Mouse (Mus musculus): ENCODE data around the gene Rere.

Gene Rere

DNA sequence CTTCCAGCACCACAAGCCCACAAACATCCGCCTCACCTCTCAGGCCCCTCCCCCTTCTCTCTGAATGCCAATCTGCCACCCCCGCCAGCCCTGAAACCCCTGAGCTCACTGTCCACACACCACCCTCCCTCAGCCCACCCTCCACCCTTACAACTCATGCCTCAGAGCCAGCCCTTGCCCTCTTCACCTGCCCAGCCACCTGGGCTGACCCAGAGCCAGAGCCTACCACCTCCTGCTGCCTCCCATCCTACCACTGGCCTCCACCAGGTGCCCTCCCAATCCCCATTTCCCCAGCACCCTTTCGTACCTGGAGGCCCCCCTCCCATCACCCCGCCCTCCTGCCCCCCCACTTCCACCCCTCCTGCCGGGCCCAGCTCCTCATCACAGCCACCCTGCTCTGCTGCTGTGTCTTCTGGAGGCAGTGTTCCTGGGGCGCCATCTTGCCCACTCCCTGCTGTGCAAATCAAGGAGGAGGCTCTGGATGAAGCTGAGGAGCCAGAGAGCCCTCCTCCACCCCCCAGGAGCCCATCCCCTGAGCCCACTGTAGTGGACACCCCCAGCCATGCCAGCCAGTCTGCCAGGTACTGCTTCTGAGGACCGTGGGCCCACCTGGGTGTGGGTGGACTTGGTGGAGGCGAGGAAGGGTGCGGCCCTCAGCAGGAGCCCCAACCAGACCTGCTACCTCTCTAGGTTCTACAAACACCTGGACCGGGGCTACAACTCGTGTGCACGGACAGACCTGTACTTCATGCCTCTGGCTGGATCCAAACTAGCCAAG, 334.0 kb downstream of the Rere start:
- no peak for DNase-seq (ENCODE audit: low spot score)

- peak; percentile 36 for DNase-seq (ENCODE audit: low spot score)
These were observed 334.6 kb downstream of the Rere start for GRCm38 (mm10) chr4:150616029-150616420.

GRCm38 (mm10) chr4:150616841-150617240, 335.4 kb downstream of the Rere start:
- no peak for DNase-seq (ENCODE audit: low spot score)

DNA sequence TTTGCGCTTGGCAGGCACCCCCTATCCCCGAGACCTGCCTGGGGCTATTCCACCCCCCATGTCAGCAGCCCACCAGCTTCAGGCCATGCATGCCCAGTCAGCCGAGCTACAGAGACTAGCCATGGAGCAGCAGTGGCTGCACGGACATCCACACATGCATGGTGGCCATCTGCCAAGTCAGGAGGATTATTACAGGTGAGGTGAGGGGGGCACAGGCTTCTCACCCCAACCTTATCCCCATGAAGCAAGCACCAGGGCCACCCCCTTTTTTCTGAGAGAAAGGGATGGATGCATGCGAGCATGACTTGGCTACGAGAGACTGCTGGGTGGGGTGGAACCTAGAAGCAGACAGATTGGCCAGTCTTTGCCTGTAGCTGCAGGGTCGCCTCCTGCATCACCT, 337.6 kb downstream of the Rere start:
- DNase-seq (ENCODE audit: low spot score), result no peak

DNA sequence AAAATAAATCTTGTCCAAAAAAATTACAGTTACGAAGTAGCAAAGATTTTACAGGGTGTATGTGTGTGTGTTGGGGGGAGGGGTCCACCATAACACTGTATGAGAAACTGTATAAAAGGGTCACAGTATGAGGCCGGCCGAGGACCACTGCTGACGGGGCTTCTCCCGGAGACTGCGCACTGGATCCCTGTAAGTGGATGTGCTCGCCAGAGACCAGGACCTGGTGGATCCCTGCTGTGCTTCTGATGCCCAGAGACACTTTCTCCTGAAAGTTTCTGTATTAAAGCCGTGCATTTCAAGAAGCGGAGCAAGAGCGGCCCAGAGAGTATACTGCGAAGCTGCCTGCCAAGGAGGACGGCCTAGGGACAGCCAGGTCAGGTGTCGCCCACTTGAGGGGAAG, 341.2 kb downstream of the Rere start:
- no peak for DNase-seq (ENCODE audit: low spot score)

- no peak for DNase-seq (ENCODE audit: low spot score)
These were observed 342.9 kb downstream of the Rere start for GRCm38 (mm10) chr4:150624214-150624823.

- DNase-seq (ENCODE audit: low spot score), result no peak
These were observed 343.5 kb downstream of the Rere start for GRCm38 (mm10) chr4:150624933-150625332.

DNA sequence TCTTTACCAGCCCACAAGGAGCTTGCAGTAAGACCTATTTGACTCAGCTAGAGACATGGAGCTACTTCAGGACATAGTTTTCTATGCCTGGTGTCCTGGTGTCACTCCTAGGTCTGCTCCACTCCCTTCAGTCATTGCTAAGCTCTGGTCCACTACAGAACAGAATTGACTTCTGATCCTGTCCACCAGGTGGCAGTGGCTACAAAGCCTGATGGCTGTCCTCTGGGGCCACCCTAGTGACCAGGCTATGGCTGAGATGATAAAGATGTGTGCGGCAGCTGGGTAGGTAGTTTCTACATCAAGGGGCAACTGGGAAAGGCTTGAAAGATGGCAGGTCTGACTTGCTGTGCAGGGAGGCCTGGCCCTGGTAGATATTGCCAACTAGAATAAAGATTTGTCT, 344.0 kb downstream of the Rere start:
- DNase-seq (ENCODE audit: low spot score), result peak; percentile 58

DNA sequence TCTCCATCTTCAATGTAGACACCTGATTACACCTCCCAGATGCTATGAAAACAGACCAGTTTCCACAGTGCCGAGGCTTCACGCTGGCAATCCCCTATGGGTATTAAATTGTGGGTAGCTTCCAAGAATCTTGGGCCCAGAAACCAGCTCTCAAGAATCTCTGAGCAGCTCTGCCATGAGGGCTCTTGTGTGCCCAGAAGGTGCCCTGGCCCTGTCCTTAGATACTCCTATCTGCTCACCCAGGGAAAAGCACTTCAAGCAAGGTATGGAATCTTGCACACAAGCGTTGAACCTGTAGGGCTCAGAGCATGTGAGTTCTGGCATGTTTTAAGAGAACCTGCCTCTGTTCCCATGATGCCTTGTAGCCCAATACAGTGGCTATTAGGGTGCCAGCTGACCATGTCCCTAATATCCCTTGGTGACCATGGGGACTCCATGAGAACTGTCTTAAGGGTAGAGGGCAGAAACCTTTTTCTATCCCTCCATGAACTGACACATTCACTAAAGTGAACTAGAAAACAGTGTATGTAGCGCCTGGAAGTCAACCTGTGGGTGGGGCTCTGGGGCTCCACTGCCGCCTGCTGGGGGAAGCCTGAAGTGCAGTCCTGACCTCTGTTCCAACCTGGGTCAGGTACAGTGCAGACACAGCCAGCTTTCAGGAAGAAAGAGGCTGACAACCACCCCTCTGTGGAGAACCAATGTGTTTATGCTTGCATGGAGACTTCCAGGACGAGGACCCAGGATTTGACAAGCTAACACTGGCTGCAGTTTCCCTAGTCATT, 344.7 kb downstream of the Rere start:
- no peak for DNase-seq (ENCODE audit: low spot score)

GRCm38 (mm10) chr4:150629266-150629665, 347.8 kb downstream of the Rere start:
- no peak for DNase-seq (ENCODE audit: low spot score)

- no peak for DNase-seq (ENCODE audit: low spot score)
These were observed 354.1 kb downstream of the Rere start for GRCm38 (mm10) chr4:150635568-150635967.

DNA sequence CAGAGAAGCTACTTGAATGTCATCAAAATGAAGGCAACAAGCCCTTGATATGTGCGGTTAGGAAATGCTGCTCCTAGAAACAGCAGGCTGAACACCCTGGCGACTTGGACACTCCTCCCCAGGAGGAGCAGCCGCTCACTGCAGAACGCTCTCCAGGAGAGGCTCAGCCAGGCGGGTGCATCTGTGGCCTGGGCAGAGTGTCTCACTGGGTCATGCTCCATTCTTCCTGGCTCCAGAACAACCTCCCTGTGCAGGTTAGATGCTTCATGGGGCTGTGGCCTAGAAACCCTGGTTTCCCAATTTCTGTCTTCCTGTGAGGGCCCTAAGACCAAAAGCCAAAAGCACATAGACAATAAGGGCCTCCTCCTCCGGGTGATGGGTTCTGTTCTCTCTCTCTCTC, 355.2 kb downstream of the Rere start:
- DNase-seq (ENCODE audit: low spot score), result no peak

DNA sequence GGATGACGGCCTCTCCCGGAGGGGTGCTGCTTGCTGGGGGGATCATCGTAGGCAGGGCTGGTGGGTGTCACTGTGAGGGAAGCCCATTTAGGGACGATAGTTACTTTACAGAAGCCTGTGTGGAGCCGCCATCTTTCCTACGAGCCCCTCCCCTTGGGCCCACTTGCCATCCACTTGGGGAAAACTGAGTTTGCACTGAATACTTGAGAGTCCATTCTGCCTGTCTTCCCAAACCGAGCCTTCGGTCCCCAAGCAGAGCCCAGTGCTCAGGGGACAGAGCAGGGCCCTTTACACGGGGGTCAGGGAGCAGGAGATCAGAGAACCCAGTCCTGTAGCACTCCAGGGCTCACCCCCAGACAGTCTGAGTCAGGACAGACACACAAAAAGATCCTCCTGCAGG, 362.9 kb downstream of the Rere start:
- no peak for DNase-seq (ENCODE audit: low spot score)

GRCm38 (mm10) chr4:150649327-150649726, 367.9 kb downstream of the Rere start:
- no peak for DNase-seq (ENCODE audit: low spot score)

- no peak for DNase-seq (ENCODE audit: low spot score)
These were observed 370.2 kb downstream of the Rere start, which contains the start of gene Slc45a1 for GRCm38 (mm10) chr4:150651390-150652277. TSS of gene Slc45a1 (minus strand) at chr4:150652174.

- no peak for DNase-seq (ENCODE audit: low spot score)
These were observed 371.7 kb downstream of the Rere start for GRCm38 (mm10) chr4:150653072-150653599.

DNA sequence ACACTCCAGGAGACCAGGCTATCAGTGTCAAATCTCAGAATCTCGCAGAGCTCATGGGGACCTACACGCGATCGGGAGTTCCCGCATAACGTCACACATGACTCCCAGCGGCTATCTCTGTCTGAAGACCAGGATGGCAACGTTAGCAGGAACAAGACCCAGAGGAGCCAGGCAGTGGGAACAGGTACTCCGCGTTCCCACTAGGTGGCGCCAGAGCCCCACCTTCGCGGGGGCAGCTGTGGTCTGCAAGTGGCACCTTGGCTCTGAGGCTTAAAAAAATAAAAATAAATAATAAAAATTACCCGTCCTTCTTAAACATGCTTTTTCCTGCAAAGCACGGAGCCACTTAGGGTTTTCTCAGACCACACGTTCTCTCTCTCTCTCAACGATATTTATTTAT, 374.5 kb downstream of the Rere start:
- DNase-seq (ENCODE audit: low spot score), result peak; percentile 83

- peak; percentile 55 for DNase-seq (ENCODE audit: low spot score)
These were observed 375.1 kb downstream of the Rere start for GRCm38 (mm10) chr4:150656504-150656903.

- DNase-seq (ENCODE audit: low spot score), result no peak
These were observed 378.6 kb downstream of the Rere start for GRCm38 (mm10) chr4:150659926-150660610.

GRCm38 (mm10) chr4:150661886-150662285, 380.4 kb downstream of the Rere start:
- DNase-seq (ENCODE audit: low spot score), result no peak

- peak; percentile 48 for DNase-seq (ENCODE audit: low spot score)
These were observed 381.7 kb downstream of the Rere start for GRCm38 (mm10) chr4:150663192-150663591.
